Mouse (Mus musculus) urinary bladder, postnatal 4 days (tissue): Measurements from ENCODE around the gene Olfr494.

Experiments used
- DNase-seq, 2 experiments: peaks; one replicate each; pipeline ENCODE4 v3.0.0; 2021 to 2022; ENCODE audit warnings: low spot score in 2 of 2

Olfr494 gene

GRCm38 (mm10) chr7:108365035-108365434 is at the start of gene Olfr494:
Gene Olfr494 (plus strand): TSS chr7:108365335.
- no peak for DNase-seq

- no peak for DNase-seq
These were observed 41.6 kb upstream of the Olfr494 start, which contains the start of gene Olfr492 for GRCm38 (mm10) chr7:108323574-108323973. Gene Olfr492 (minus strand): TSS chr7:108323674.

GRCm38 (mm10) chr7:108346879-108347278 is 18.3 kb upstream of the Olfr494 start, which contains the start of gene Olfr493:
Gene Olfr493 (minus strand): TSS chr7:108346979.
- no peak for DNase-seq

- no peak for DNase-seq
These were observed 27.7 kb downstream of the Olfr494 start, which contains the start of gene Olfr495 for GRCm38 (mm10) chr7:108392867-108393266. Gene Olfr495 (plus strand): TSS chr7:108393167.
